Mouse (Mus musculus) spleen, postnatal 4 days (tissue): ENCODE measurements around the gene Rnf114.

Source experiments
- DNase-seq, 2 experiments: peaks; one replicate each; pipeline ENCODE4 v3.0.0; 2022; ENCODE audit warnings: low spot score in 2 of 2

Rnf114 gene

GRCm38 (mm10) chr2:167564551-167565311 lies 72.3 kb downstream of the Rnf114 start:
- no peak for DNase-seq

GRCm38 (mm10) chr2:167565312-167565656 lies 72.8 kb downstream of the Rnf114 start:
- no peak for DNase-seq

- DNase-seq: no peak
Observed at GRCm38 (mm10) chr2:167565682-167566081, 73.2 kb downstream of the Rnf114 start.
